Mouse (Mus musculus) naive thymus-derived CD4-positive, alpha-beta T cell, adult 5 months (primary cell): ENCODE results near the gene Pycr1. TPM values are rescaled to one million over a fixed set of nuclear protein-coding genes. Genes with fewer than 3 reads are reported as not detected.

Experiments
- polyA plus RNA-seq: library from polyadenylated mRNA; unstranded; fragments of 100-300 nt; shearing (Covaris generic); gene quantifications from one replicate; pipeline ENCODE4 v1.2.1, GENCODE M21; 2017

Pycr1 gene
- polyA plus RNA-seq: 1.1 TPM

GRCm38 (mm10) chr11:120643601-120643987 lies at the start of gene Pycr1:
Gene Pycr1, minus strand, starts transcription at chr11:120643769.

GRCm38 (mm10) chr11:120672687-120673593 lies 29.4 kb upstream of the Pycr1 start, which contains the start of gene Aspscr1:
Gene Aspscr1, plus strand, starts transcription at chr11:120672973.

GRCm38 (mm10) chr11:120661076-120661460 lies 17.5 kb upstream of the Pycr1 start, which contains the start of gene Notum:
Gene Notum, minus strand, starts transcription at chr11:120661175.

GRCm38 (mm10) chr11:120648001-120648476 lies 4.5 kb upstream of the Pycr1 start, which contains the start of gene Myadml2:
Gene Myadml2, minus strand, starts transcription at chr11:120648158.

GRCm38 (mm10) chr11:120633520-120634343 lies 9.8 kb downstream of the Pycr1 start, which contains the start of gene Mafg:
Gene Mafg, minus strand, starts transcription at chr11:120633600.

GRCm38 (mm10) chr11:120625152-120625775 lies 18.3 kb downstream of the Pycr1 start, which contains the start of gene Sirt7:
Gene Sirt7, minus strand, starts transcription at chr11:120625240.

GRCm38 (mm10) chr11:120617519-120618112 lies 26.0 kb downstream of the Pycr1 start, which contains the start of gene Pcyt2:
Gene Pcyt2, minus strand, starts transcription at chr11:120617936.

GRCm38 (mm10) chr11:120608241-120609034 lies 35.1 kb downstream of the Pycr1 start, which contains the start of gene Npb:
Gene Npb, plus strand, starts transcription at chr11:120608477.

GRCm38 (mm10) chr11:120598283-120598989 lies 45.1 kb downstream of the Pycr1 start, which contains the start of the genes Alyref and Anapc11:
Gene Alyref, minus strand, starts transcription at chr11:120598365.
Gene Anapc11, plus strand, starts transcription at chr11:120598421.

Other genes with a start within 250 kb of the Pycr1 start
- 56.3 TPM for gene Nploc4, start 206.1 kb downstream of the Pycr1 start, polyA plus RNA-seq
- gene Tspan10, start 201.1 kb downstream of the Pycr1 start, polyA plus RNA-seq: not detected
- gene Pde6g, start 190.3 kb downstream of the Pycr1 start, polyA plus RNA-seq: 0.19 TPM
- 2.3 TPM for gene Oxld1, start 185.7 kb downstream of the Pycr1 start, polyA plus RNA-seq
- gene Ccdc137, start 185.7 kb downstream of the Pycr1 start, polyA plus RNA-seq: 24.3 TPM
- gene Arl16, start 176.2 kb downstream of the Pycr1 start, polyA plus RNA-seq: 11.5 TPM
- gene Mrpl12, start 159.2 kb downstream of the Pycr1 start, polyA plus RNA-seq: 43.3 TPM
- 6.9 TPM for gene Slc25a10, start 151.9 kb downstream of the Pycr1 start, polyA plus RNA-seq
- gene Gcgr, start 113.1 kb downstream of the Pycr1 start, polyA plus RNA-seq: not detected
- gene Mcrip1, start 94.0 kb downstream of the Pycr1 start, polyA plus RNA-seq: 80.5 TPM
- gene Ppp1r27, start 92.6 kb downstream of the Pycr1 start, polyA plus RNA-seq: not detected
- 187 TPM for gene P4hb, start 70.5 kb downstream of the Pycr1 start, polyA plus RNA-seq
- gene Arhgdia, start 62.1 kb downstream of the Pycr1 start, polyA plus RNA-seq: 668 TPM
- gene Alyref, start 45.4 kb downstream of the Pycr1 start, polyA plus RNA-seq: 272 TPM
- gene Anapc11, start 45.3 kb downstream of the Pycr1 start, polyA plus RNA-seq: 79.1 TPM
- not detected for gene Npb, start 35.3 kb downstream of the Pycr1 start, polyA plus RNA-seq
- 242 TPM for gene Pcyt2, start 25.8 kb downstream of the Pycr1 start, polyA plus RNA-seq
- gene Sirt7, start 18.5 kb downstream of the Pycr1 start, polyA plus RNA-seq: 190 TPM
- gene Mafg, start 10.2 kb downstream of the Pycr1 start, polyA plus RNA-seq: 23.3 TPM
- gene Myadml2, start 4.4 kb upstream of the Pycr1 start, polyA plus RNA-seq: not detected
- not detected for gene Notum, start 17.4 kb upstream of the Pycr1 start, polyA plus RNA-seq
- gene Aspscr1, start 29.2 kb upstream of the Pycr1 start, polyA plus RNA-seq: 141 TPM
- gene Cenpx, start 70.0 kb upstream of the Pycr1 start, polyA plus RNA-seq: 77.0 TPM
- 69.5 TPM for gene Lrrc45, start 70.2 kb upstream of the Pycr1 start, polyA plus RNA-seq
- 1.1 TPM for gene Rac3, start 77.7 kb upstream of the Pycr1 start, polyA plus RNA-seq
- 0.66 TPM for gene Dcxr, start 83.5 kb upstream of the Pycr1 start, polyA plus RNA-seq
- gene Cbr2, start 88.3 kb upstream of the Pycr1 start, polyA plus RNA-seq: not detected
- gene Hmga1b, start 119.0 kb upstream of the Pycr1 start, polyA plus RNA-seq: 1.0 TPM
- gene Rfng, start 140.4 kb upstream of the Pycr1 start, polyA plus RNA-seq: 32.5 TPM
- gene Gps1, start 140.5 kb upstream of the Pycr1 start, polyA plus RNA-seq: 115 TPM
- 58.8 TPM for gene Dus1l, start 152.6 kb upstream of the Pycr1 start, polyA plus RNA-seq
- gene Fasn, start 180.8 kb upstream of the Pycr1 start, polyA plus RNA-seq: 55.3 TPM